Mouse (Mus musculus): ENCODE measurements around the gene 1500009L16Rik.

Gene 1500009L16Rik

GRCm38 (mm10) chr10:83722579-83723031 is at the start of gene 1500009L16Rik:
1500009L16Rik (plus strand) TSS chr10:83722865.
- peak; percentile 88 for DNase-seq (ENCODE audit: low spot score)

- DNase-seq (ENCODE audit: low spot score) = no peak
Measured at GRCm38 (mm10) chr10:83681334-83681733, 41.3 kb upstream of the 1500009L16Rik start.

DNA sequence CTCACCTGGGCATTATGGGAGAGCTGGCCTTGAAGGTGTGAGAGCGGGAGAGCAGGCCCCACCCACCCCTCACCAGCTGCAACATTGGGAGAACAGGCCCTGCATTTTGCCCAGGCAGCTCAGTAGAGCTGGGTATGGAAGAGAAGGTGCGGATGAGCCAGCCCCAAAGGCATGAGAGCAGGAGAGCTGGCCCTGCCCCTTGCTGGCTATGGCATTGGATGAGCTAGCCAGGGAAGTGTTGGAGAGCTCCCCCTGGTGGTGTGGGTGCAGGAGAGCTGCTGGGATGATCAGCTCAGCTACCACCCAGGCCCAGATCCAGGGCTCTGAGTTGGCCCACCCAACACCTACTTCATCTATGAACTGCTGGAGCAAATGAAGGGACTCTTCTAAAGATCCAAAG is 34.5 kb upstream of the 1500009L16Rik start:
- DNase-seq (ENCODE audit: low spot score) = peak; percentile 57

- DNase-seq (ENCODE audit: low spot score) = no peak
Measured at GRCm38 (mm10) chr10:83692175-83692895, 30.3 kb upstream of the 1500009L16Rik start.

DNA sequence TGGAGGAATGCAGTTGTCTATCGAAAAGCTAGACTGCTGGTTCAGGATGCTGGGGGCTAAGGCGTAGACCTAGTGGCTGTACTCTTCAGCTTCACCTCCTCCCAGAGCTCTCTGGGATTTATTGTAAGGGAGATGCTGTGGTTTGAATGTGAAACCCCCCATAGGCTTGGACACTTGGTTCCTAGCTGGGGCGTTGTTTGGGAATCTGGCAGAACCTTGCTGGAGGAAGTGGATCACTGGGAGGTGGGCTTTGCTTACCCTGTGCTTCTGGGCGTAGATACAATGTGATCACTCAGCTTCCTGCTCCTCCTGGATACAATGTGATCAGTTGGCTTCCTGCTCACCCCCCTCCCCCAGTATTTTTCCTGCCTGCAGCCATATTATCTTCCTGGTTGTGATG is 26.4 kb upstream of the 1500009L16Rik start:
- no peak for DNase-seq (ENCODE audit: low spot score)

DNA sequence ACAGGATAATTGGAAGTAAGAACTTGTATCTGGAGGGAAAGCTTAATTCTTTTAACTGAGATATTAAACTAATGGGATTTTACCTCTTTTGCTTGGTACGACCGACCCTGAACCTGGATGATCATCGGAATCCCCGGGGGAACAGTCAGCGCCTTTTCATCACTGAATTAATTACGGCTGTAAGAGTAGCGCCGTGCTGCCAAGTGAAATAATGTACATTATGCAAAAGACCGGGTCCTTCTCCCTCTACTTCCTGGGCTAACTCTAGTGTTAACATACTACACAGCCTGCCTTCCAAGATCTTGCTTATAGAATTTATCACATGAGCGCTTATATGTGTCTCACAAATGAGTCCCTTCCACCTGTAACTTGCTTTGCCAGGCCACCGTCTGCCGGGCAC is 16.0 kb upstream of the 1500009L16Rik start:
- no peak for DNase-seq (ENCODE audit: low spot score)

DNA sequence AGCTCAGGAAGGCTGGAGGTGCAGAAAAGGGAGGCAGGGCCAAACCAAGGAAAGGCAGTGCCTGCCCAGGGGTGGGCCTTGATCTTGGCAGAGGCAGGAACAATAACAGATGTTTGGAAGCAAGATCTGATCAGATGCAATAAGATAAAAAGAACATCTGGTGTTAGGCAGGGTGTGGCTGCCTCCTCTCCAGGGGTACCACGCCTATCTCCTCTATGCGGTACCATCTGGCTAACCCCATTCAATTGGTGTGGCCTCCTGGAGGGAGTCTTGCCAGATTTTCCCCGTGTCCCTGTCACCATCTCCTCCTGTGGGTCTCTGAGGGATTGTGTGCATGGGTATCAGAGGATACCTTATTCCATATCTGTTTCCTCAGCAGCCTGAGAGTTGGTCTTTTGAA is 12.7 kb upstream of the 1500009L16Rik start:
- no peak for DNase-seq (ENCODE audit: low spot score)

- no peak for DNase-seq (ENCODE audit: low spot score)
Measured at GRCm38 (mm10) chr10:83711769-83712168, 10.9 kb upstream of the 1500009L16Rik start.

DNA sequence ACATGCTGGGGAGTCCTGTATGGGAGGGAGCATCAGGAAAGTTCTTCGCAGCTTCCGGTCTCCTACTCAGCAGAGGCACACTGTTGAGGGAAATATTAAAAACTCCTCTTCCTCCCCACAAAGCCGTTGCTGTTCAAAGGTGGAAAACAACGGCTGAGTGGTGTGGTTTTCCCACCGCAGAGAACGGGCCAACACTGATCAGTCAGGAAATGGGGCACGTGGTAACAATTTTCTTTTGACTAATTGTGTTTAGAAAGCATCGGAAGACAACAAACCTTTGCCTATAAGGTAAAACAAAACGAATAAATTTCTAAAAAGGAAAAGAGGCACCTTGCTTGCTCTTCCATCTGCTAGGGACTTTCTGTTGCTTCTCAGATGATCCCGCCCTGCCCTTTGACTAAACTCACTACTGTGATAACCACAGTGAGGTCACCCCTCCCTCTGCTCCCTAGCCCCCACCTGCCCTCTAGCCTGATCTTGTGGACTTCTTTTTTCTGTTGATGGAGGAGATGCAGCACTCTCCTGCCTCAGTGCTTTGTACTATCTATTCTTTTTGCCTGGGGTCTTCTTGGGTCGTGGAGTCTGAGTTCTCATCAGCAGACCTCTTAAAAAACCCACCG is 3.7 kb upstream of the 1500009L16Rik start:
- no peak for DNase-seq (ENCODE audit: low spot score)

- peak; percentile 65 for DNase-seq (ENCODE audit: low spot score)
Measured at GRCm38 (mm10) chr10:83723055-83723454, 390 bp downstream of the 1500009L16Rik start.

DNA sequence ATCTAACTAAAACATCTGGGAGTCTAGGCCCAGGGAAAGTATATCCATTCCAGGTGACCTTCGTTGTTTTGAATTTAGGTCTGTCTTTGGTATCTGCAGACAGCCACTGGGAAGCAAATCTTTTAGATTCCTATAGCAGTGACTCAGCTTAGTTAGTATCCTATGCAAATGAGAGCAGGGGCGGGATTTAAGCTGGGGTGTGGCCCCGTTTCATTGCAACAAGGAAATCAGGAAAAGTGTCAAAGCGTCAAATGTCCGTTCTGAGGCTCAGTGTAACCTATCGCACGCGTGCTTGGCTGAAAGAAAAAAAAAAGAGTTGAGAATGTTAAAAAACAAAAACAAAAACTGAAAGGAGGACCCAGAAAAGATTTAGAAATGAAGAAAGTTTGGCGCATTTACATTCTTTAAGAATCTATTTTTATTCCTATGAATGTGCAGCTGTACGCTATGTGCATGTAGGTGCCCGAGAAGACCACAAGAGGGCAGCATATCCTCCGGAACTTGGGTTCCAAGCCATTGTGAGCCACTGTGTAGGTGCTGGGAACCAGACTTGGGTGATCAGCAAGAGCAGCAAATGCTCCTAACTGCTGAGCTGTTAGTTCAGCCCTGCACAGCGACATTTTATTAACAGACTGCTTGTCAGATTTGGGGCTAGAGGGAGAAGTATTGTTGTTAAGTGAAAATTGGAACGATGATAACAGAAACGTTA is 1.8 kb downstream of the 1500009L16Rik start:
- no peak for DNase-seq (ENCODE audit: low spot score)

DNA sequence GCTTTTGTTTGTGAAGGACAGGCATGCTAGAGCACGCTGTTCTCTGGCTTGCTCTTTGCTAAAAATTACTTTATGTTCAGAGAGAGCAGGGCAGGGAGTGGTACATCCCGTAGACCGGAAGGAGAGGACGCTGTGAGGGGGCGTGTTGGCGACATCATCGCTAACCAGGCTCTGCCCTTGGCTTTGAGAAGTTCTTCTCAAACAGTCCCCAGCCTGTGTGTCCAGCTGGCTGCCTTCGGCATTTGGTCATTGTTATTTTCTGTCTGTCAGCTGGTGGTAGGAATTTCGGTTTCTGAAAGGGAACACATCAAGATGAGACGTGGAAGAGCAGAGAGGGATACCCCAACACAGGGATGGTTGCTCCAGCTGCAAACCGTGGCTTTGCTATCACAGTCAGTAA is 3.5 kb downstream of the 1500009L16Rik start:
- peak; percentile 69 for DNase-seq (ENCODE audit: low spot score)

GRCm38 (mm10) chr10:83727846-83728245 is 5.2 kb downstream of the 1500009L16Rik start:
- DNase-seq (ENCODE audit: low spot score) = no peak

GRCm38 (mm10) chr10:83728529-83728928 is 5.9 kb downstream of the 1500009L16Rik start:
- DNase-seq (ENCODE audit: low spot score) = no peak

- DNase-seq (ENCODE audit: low spot score) = no peak
Measured at GRCm38 (mm10) chr10:83729076-83729475, 6.4 kb downstream of the 1500009L16Rik start.

- DNase-seq (ENCODE audit: low spot score) = peak; percentile 98
Measured at GRCm38 (mm10) chr10:83729492-83729891, 6.8 kb downstream of the 1500009L16Rik start.

DNA sequence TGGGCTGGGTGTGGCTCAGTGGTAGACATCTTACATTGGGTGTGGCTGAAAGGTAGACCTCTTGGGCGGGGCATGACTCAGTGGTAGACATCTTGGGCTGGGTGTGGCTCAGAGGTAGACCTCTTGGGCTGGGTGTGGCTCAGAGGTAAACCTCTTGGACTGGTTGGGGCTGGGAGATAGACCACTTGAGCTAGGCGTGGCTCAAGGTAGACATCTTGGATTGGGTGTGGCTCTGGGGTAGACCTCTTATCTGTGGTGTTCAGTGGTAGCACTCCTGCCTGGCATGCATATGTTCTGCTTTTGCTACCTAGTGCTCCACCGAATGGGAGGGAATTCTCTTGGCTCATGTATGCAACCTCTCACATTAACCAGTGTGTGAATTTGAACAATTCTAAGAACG is 11.1 kb downstream of the 1500009L16Rik start:
- no peak for DNase-seq (ENCODE audit: low spot score)

DNA sequence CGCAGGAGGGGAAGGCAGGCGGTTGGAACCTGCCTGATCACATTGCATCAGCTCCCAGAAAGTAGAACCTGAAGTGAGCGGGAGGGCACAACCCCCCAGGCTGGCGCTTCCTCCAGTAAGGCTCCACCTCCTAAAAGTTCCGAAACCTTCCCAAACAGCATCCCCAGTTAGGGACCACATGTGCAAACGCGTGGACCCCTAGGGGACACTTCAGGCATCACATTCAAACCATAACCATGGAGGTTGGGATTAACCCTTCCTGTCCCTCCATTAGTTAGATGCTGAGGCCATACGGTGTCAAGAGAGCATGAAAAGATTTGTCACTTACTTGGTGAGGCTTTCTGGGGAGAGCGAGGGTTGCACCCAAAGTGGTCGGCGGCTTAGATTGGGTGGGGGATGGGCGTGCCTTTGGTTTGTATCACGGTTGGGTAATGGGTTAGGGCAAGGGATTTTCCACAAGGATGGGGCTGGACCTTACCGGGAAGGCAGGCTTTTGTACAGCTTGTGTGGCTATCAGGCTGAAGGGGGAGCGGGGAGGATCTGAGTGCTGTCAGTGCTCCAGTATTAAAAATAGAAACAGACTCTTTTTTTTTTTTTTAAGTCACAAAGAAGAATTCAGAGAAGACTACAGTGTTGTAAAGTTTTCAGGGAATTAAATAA is 16.5 kb downstream of the 1500009L16Rik start:
- DNase-seq (ENCODE audit: low spot score) = no peak

DNA sequence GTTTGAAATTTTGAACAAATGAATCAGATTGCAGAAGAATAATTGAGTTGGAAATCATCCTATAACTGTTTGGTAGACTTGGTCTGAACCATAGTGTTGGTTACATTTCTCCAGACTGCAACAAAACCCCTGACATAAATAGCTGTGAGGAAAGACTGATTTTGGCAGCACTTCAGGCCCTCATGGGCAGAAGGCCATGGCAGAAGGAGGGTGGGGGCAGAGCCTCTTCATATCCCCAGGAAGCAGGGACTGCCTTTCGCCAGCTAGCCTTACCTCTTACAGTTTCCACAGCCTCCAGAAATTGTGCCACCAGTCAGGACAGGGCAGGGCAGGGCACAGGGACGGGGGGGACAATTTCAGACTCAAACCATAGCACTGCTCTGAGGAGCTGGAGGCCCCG is 22.0 kb downstream of the 1500009L16Rik start:
- no peak for DNase-seq (ENCODE audit: low spot score)

DNA sequence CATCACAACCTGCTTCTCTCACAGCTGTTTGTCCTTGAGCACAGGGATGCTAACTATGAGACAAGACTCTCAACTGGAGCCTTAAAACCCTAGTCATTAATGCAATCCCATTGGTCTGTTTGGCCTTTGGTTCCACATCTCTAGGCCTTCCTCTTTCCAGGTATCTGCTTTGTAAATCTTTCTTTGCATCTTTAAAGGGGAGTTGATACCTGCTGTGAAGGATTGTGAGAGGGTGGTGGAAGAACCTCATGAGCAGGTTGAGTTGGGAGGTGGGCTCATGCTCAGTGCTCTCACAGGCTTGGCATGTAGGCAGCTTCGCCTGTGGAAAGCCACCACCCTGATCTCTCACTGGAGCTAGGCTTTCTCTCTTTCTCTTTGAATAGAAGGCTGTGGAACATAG is 30.4 kb downstream of the 1500009L16Rik start:
- DNase-seq (ENCODE audit: low spot score) = no peak

GRCm38 (mm10) chr10:83757343-83757962 is 34.8 kb downstream of the 1500009L16Rik start:
- DNase-seq (ENCODE audit: low spot score) = no peak

DNA sequence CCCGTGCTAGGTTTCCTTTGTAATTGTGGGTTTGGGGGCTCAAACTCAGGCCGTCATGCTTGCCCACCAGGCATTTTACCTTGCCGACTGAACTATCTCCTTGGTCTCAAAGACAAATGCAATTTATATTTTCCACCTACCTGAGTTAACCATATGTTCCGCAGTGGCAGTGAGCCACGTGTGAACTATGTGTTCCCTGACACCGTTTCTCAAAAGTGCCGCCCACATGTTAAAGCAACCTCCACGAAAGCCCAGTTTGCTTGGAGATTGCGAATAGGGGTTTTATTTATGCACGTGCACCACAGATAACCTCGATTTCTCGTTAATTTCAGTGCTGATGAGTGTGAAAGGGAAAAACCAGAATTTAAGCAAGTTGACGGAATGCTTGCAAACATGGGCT is 36.1 kb downstream of the 1500009L16Rik start:
- no peak for DNase-seq (ENCODE audit: low spot score)
